Mouse (Mus musculus) CH12.LX (cell line): ENCODE measurements around the gene Akap2. TPM values are rescaled to one million over a fixed set of nuclear protein-coding genes. Genes with fewer than 3 reads are reported as not detected.

Experiments used
- DNase-seq: peaks from one replicate; pipeline ENCODE4 v3.0.0-alpha.2; 2013; ENCODE audit errors: extremely low read depth
- H3K27ac ChIP-seq: 2 replicates; pipeline ENCODE4 v1.5.1; 2012; ENCODE audit warnings: low read depth, mild to moderate bottlenecking, control low read depth, moderate library complexity; ENCODE audit not compliant: insufficient read depth
- H3K27me3 ChIP-seq: replicated peaks from 2 replicates; pipeline ENCODE3; 2012; ENCODE audit warnings: inconsistent platforms
- H3K36me3 ChIP-seq, 2 experiments: replicated peaks in 1 of 2; 2 replicates each; pipeline versions ENCODE3 to v1.6.1; 2012; ENCODE audit warnings: inconsistent platforms in 1 of 2, low read length in 1 of 2, mild to moderate bottlenecking in 1 of 2, mixed read lengths in 1 of 2, moderate library complexity in 1 of 2; ENCODE audit not compliant: control insufficient read depth in 1 of 2, insufficient read depth in 1 of 2
- H3K4me1 ChIP-seq, 2 experiments: 2 replicates each; pipeline ENCODE4 v1.6.1; 2012; ENCODE audit warnings: inconsistent platforms in 1 of 2, moderate library complexity in 1 of 2; ENCODE audit not compliant: insufficient read depth in 2 of 2, control insufficient read depth in 1 of 2
- H3K4me2 ChIP-seq: 2 replicates; pipeline ENCODE4 v1.6.1; 2012; ENCODE audit warnings: low read depth, mild to moderate bottlenecking, control low read depth; ENCODE audit not compliant: poor library complexity, insufficient read depth, severe bottlenecking
- H3K4me3 ChIP-seq, 3 experiments: fragments of 150-350 bp in 1 of 3; sonication (generic) in 1 of 3; replicated peaks in 1 of 3; 2 replicates each; pipeline versions ENCODE3 to v1.5.1; 2011 to 2012; ENCODE audit warnings: low read depth in 2 of 3, low read length in 2 of 3, mild to moderate bottlenecking in 2 of 3, moderate library complexity in 2 of 3, control low read depth in 1 of 3, improper control_type of control experiment in 1 of 3, inconsistent platforms in 1 of 3, mixed read lengths in 1 of 3; ENCODE audit not compliant: poor library complexity in 1 of 3
- H3K79me2 ChIP-seq: replicated peaks from 2 replicates; pipeline ENCODE4 v1.6.1; 2012; ENCODE audit warnings: mild to moderate bottlenecking, moderate library complexity; ENCODE audit not compliant: control insufficient read depth, poor library complexity, insufficient read depth, severe bottlenecking; ENCODE audit errors: extremely low read depth
- H3K9ac ChIP-seq: 2 replicates; pipeline ENCODE4 v1.6.1; 2012; ENCODE audit warnings: low read depth, mild to moderate bottlenecking, control low read depth, moderate library complexity; ENCODE audit not compliant: insufficient read depth
- H3K9me3 ChIP-seq: replicated peaks from 2 replicates; pipeline ENCODE3; 2012; ENCODE audit warnings: low read length, inconsistent platforms, mixed read lengths
- E2F4 ChIP-seq: IDR thresholded peaks from 2 replicates; pipeline ENCODE4 v1.6.1; 2011; ENCODE audit warnings: low read depth, low read length, improper control_type of control experiment; ENCODE audit not compliant: insufficient replicate concordance
- GABPA ChIP-seq: IDR thresholded peaks from 2 replicates; pipeline ENCODE4 v1.6.1; 2012; ENCODE audit warnings: low read depth, low read length, improper control_type of control experiment, inconsistent platforms; ENCODE audit not compliant: insufficient replicate concordance
- HCFC1 ChIP-seq: IDR thresholded peaks from 2 replicates; pipeline ENCODE4 v1.6.1; 2012; ENCODE audit warnings: low read depth, mild to moderate bottlenecking, inconsistent platforms, low read length, improper control_type of control experiment
- IRF4 ChIP-seq: IDR thresholded peaks from 2 replicates; pipeline ENCODE4 v1.6.1; 2014; ENCODE audit warnings: low read depth, mild to moderate bottlenecking, inconsistent platforms, low read length, improper control_type of control experiment
- JUND ChIP-seq: conservative IDR thresholded peaks from 2 replicates; pipeline ENCODE4 v1.6.1; 2011; ENCODE audit warnings: low read depth, low read length, improper control_type of control experiment
- KAT2A ChIP-seq: IDR thresholded peaks from 2 replicates; pipeline ENCODE4 v1.6.1; 2012; ENCODE audit warnings: low read length, improper control_type of control experiment, inconsistent platforms; ENCODE audit not compliant: insufficient replicate concordance
- MAZ ChIP-seq: IDR thresholded peaks from 2 replicates; pipeline ENCODE4 v1.6.1; 2012; ENCODE audit warnings: low read depth, mild to moderate bottlenecking, inconsistent platforms, low read length, improper control_type of control experiment, moderate library complexity
- MXI1 ChIP-seq: IDR thresholded peaks from 2 replicates; pipeline ENCODE4 v1.6.1; 2011; ENCODE audit warnings: mild to moderate bottlenecking, low read depth, low read length, improper control_type of control experiment
- MYC ChIP-seq: IDR thresholded peaks from 2 replicates; pipeline ENCODE4 v1.6.1; 2011; ENCODE audit warnings: low read depth, mild to moderate bottlenecking, improper control_type of control experiment, low read length
- NELFE ChIP-seq: IDR thresholded peaks from 2 replicates; pipeline ENCODE4 v1.6.1; 2011; ENCODE audit warnings: low read depth, low read length, improper control_type of control experiment
- NRF1 ChIP-seq: IDR thresholded peaks from 2 replicates; pipeline ENCODE4 v1.6.1; 2014; ENCODE audit warnings: low read depth, mild to moderate bottlenecking, inconsistent platforms, low read length, improper control_type of control experiment, moderate library complexity
- PAX5 ChIP-seq: IDR thresholded peaks from 2 replicates; pipeline ENCODE4 v1.6.1; 2012; ENCODE audit warnings: low read length, inconsistent platforms, mixed read lengths
- POLR2A ChIP-seq: IDR thresholded peaks from 2 replicates; pipeline ENCODE4 v1.6.1; 2011; ENCODE audit warnings: low read depth, mild to moderate bottlenecking, improper control_type of control experiment, low read length
- POLR2AphosphoS2 ChIP-seq: IDR thresholded peaks from 2 replicates; pipeline ENCODE4 v1.6.1; 2011; ENCODE audit warnings: low read depth, low read length, improper control_type of control experiment
- RAD21 ChIP-seq: IDR thresholded peaks from 2 replicates; pipeline ENCODE4 v1.6.1; 2011; ENCODE audit warnings: low read depth, mild to moderate bottlenecking, low read length, improper control_type of control experiment, moderate library complexity
- RCOR1 ChIP-seq: conservative IDR thresholded peaks from 2 replicates; pipeline ENCODE4 v1.6.1; 2012; ENCODE audit warnings: low read depth, mild to moderate bottlenecking, inconsistent platforms, low read length, improper control_type of control experiment
- SMC3 ChIP-seq: IDR thresholded peaks from 2 replicates; pipeline ENCODE4 v1.6.1; 2011; ENCODE audit warnings: low read depth, low read length, improper control_type of control experiment
- USF1 ChIP-seq: IDR thresholded peaks from 2 replicates; pipeline ENCODE4 v1.6.1; 2014; ENCODE audit warnings: low read depth, mild to moderate bottlenecking, inconsistent platforms, low read length, improper control_type of control experiment
- USF2 ChIP-seq: conservative IDR thresholded peaks from 2 replicates; pipeline ENCODE4 v1.6.1; 2011; ENCODE audit warnings: low read depth, low read length, improper control_type of control experiment
- ZC3H11A ChIP-seq: IDR thresholded peaks from 2 replicates; pipeline ENCODE4 v1.6.1; 2012; ENCODE audit warnings: low read depth, mild to moderate bottlenecking, inconsistent platforms, low read length, improper control_type of control experiment
- ZKSCAN1 ChIP-seq: IDR thresholded peaks from 2 replicates; pipeline ENCODE4 v1.6.1; 2012; ENCODE audit warnings: low read depth, inconsistent platforms, low read length, improper control_type of control experiment, borderline replicate concordance
- ZMIZ1 ChIP-seq: IDR thresholded peaks from 2 replicates; pipeline ENCODE4 v1.6.1; 2012; ENCODE audit warnings: low read depth, mild to moderate bottlenecking, inconsistent platforms, low read length, improper control_type of control experiment
- ZNF384 ChIP-seq: IDR thresholded peaks from 2 replicates; pipeline ENCODE4 v1.6.1; 2012; ENCODE audit warnings: low read depth, low read length, improper control_type of control experiment, inconsistent platforms
- dilution Hi-C: fragments of 300-500 bp; cut with MboI; formaldehyde crosslinking; loops from 2 replicates; pipeline ENCODE4 v1.14.3; 2020; ENCODE audit warnings: low sequenced_read_pairs; ENCODE audit not compliant: extremely low pct_unique_long_range_greater_than_20kb, extremely low pct_ligation_motif_present
- in situ Hi-C: fragments of 300-500 bp; cut with MboI; formaldehyde crosslinking; loops from 3 replicates; pipeline ENCODE4 v1.14.3; 2019; ENCODE audit warnings: low sequenced_read_pairs, low pct_ligation_motif_present, low pct_unique_long_range_greater_than_20kb, mixed read lengths
- polyA plus RNA-seq: library from polyadenylated mRNA; unstranded; fragments of >175 nt; gene quantifications from 2 replicates; pipeline ENCODE4 v1.2.1, GENCODE M21; 2012; ENCODE audit warnings: low read depth; ENCODE audit not compliant: insufficient read length
- total RNA-seq, 2 experiments: library from RNA; depleted of rRNA; stranded (reverse); fragments of 300-350 nt in 1 of 2; fragments of >200 nt in 1 of 2; gene quantifications; 2 replicates each; pipeline ENCODE4 v1.2.3; 2012 to 2014

Gene Akap2
- total and polyA plus RNA-seq, 3 experiments: 0.25 TPM; not detected in 2

GRCm38 (mm10) chr4:57798286-57799018, 81.0 kb downstream of the Akap2 start:
- dilution Hi-C loops (no loop called here), in situ Hi-C loops (no loop called here)
- Histone ChIP-seq H3K9me3 (no peaks in the 10 kb centered on the region), H3K27ac (no peak overlapping the region), H3K4me1 (peaks cover 0 to 17% of the 10 kb centered on the region in 2 experiments; a peak in 2 of 4 replicates), H3K36me3 (no peaks in the 10 kb centered on the region), H3K79me2 (no peaks in the 10 kb centered on the region), H3K9ac (no peak overlapping the region), H3K27me3 (peaks cover 1% of the 10 kb centered on the region), H3K4me2 (no peak overlapping the region), H3K4me3 (no peak overlapping the region)
- no peak for DNase-seq
- TF ChIP-seq IRF4: no peak
- no peak for TF ChIP-seq USF1

- DNase-seq: no peak
Observed at GRCm38 (mm10) chr4:57799297-57799696, 81.8 kb downstream of the Akap2 start.

GRCm38 (mm10) chr4:57801239-57801638, 83.8 kb downstream of the Akap2 start:
- H3K27me3 ChIP-seq: peaks cover 1% of the 10 kb centered on the region
- in situ Hi-C loops: no loop called here
- dilution Hi-C loops: no loop called here
- no peaks in the 10 kb centered on the region for H3K79me2 ChIP-seq
- H3K4me3 ChIP-seq: no peak overlapping the region
- H3K9me3 ChIP-seq: no peaks in the 10 kb centered on the region
- TF ChIP-seq JUND (no peak), MXI1 (no peak), ZNF384 (no peak), ZMIZ1 (no peak), PAX5 (no peak), POLR2A (no peak), MAZ (no peak), KAT2A (no peak)
- no peak overlapping the region for H3K27ac ChIP-seq
- no peaks in the 10 kb centered on the region for H3K36me3 ChIP-seq
- H3K4me1 ChIP-seq: peaks cover 0 to 10% of the 10 kb centered on the region in 2 experiments; a peak in 2 of 4 replicates
- no peak for DNase-seq
- no peak overlapping the region for H3K9ac ChIP-seq
- H3K4me2 ChIP-seq: no peak overlapping the region

More at GRCm38 (mm10) chr4:57799297-57799696, 81.8 kb downstream of the Akap2 start:
- Histone ChIP-seq H3K4me2 (no peak overlapping the region), H3K4me1 (peaks cover 0 to 17% of the 10 kb centered on the region in 2 experiments; a peak in 2 of 4 replicates), H3K9me3 (no peaks in the 10 kb centered on the region), H3K27ac (no peak overlapping the region), H3K79me2 (no peaks in the 10 kb centered on the region), H3K36me3 (no peaks in the 10 kb centered on the region), H3K9ac (no peak overlapping the region), H3K27me3 (peaks cover 1% of the 10 kb centered on the region), H3K4me3 (no peak overlapping the region)
- TF ChIP-seq HCFC1 (no peak), POLR2AphosphoS2 (no peak), USF1 (no peak), NRF1 (no peak), NELFE (no peak), SMC3 (no peak), ZC3H11A (no peak), GABPA (no peak), RAD21 (no peak), MYC (no peak), RCOR1 (no peak), ZMIZ1 (no peak), USF2 (no peak), ZKSCAN1 (no peak), E2F4 (no peak), POLR2A (no peak)
- dilution Hi-C loops (no loop called here), in situ Hi-C loops (no loop called here)
